Mouse (Mus musculus) lung, postnatal 25 days (tissue): ENCODE data around the gene Nfxl1.

Experiments used
- DNase-seq: peaks from one replicate; pipeline ENCODE4 v3.0.0; 2022; ENCODE audit warnings: low spot score

Nfxl1 gene

DNA sequence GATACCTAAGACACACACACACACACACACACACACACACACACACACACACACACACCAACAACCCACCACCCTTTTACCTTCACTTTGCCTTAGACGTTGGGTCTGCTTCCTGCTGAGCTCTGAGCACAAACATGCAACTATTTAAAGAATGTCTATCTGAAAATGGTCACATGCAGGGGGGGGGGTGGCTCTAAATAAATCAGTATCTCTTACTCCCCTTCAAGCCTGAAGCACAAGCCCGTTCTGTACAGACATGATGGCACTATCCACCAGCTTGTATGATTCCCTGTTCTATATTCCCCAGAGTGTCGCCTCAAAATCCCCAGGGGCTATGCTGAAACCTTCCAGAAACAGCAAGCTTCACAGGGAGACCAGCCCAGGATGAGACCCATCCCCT lies 57.7 kb downstream of the Nfxl1 start:
- DNase-seq, result no peak

DNA sequence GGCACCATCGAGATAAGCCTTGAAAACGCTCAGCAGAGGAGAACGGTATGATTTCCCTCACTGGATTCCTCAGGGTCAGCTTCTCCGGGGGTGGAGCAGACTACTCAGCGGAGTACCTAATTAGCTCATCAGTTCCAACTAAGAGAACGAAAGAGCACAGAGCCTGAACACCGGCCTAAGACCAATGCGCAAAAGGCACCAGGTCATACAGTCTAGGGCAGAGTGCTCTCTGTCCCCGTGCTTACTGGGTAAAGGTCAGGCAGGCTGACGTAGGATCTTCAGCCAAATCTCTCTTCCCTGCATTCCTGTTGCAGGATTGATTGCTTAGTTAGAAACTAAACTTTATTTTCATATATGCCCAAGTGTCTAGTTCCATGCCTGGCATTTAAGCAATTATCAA lies 61.2 kb downstream of the Nfxl1 start:
- DNase-seq, result no peak

DNA sequence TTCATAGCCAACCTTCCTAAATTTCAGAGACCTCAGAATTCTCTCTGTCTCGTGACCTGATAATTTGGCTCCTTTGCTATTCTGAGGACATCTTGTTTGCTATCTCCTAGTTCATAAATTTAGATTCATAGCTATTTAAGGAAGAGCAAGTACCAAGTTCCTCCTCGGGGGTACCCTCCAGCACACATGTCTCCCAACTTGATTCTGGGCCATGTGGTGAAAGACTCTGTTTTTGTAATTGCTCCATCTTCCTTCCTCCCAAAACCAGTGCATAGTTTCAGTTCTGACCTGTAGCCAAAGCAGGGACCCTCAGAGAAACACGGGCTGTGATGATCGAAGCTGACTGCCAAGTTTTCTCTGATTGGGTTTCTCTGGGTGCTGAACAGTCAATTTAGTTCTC lies 62.7 kb downstream of the Nfxl1 start:
- DNase-seq, result no peak

DNA sequence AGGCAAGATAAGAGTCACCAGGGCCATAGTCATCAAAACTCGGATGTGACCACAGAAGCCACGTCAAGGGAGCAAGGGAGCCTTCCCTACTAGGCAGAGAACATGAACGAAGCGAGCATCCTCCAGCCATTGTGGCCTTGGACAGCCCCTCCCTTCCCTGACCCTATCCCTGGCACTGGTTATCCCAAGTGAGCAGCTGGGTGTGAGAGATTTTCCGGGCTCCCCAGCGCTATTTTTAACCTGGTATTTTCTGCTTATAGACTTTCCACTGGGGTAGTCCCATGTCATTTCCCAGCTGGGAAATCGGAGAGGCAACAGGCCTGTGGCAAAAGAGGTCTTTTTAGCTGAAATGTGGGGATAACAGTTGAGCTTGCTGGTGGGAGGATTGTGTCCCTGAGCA lies 65.6 kb downstream of the Nfxl1 start:
- DNase-seq, result no peak

DNA sequence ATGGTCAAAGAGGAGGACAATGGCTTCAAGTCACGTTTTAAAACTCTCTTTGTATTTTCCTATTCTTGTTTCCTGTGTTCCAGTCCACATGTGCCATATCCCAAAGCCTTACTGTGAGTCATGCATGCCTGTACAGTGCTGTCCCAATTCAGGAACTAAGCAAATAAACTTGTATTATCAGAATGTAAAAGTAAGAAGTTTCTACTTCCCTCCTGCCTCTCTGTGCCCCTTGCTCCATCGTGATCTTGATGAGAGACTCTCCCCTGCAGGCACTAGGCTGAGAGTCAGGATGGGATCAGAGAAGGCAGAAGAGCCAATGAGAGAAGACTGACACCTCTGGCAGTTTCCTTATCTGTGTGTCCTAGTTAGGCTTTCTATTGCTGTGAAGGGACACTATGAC lies 68.3 kb downstream of the Nfxl1 start:
- no peak for DNase-seq

DNA sequence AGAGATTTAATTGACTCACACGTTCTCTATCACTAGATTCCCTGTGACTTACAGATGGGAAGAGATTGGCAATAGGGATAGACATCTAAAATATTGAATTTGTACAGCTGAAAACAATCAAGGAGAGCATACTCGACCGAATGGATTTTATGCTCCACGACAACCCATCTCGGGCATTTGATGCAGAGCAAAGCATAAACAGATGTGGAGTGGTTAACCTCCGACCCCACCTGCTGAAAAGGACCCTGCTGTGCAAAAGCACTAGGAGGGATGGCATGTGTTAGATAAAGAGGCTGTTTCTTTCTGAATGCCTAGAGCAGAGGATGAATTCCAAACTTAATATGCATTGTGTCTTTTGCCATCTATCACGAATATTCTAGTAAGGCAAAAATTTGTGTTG lies 79.0 kb downstream of the Nfxl1 start:
- DNase-seq, result no peak

DNA sequence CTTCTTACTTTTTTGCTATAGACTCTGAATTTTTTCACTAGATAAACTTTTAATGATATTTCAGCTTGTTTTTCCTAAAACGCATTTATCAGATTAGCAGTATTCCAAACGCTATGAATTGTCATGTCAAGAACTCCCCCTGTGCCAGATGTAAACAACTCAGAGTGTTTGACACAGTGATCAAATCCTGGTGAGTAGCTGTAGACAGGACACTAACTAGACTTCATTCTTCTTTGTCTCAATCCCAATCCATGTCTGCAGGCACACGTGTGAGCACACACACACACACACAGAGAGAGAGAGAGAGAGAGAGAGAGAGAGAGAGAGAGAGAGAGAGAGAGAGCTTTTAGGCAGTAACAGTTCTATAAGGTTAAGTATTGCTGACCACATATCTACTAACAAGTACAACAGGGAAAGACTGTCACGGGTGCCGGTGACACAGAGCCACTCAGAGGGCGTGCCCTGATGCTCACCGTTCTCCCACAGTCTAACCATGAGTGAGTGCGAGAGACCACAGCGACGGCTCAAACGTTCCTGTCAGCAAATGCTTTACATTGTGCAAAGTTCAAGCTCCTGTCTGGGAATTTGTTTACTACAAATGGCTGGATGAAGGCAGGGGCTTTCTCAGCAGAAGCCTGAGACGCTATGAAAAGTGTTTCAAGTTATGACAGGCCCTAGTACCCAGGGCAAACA lies 87.0 kb downstream of the Nfxl1 start:
- DNase-seq, result no peak

DNA sequence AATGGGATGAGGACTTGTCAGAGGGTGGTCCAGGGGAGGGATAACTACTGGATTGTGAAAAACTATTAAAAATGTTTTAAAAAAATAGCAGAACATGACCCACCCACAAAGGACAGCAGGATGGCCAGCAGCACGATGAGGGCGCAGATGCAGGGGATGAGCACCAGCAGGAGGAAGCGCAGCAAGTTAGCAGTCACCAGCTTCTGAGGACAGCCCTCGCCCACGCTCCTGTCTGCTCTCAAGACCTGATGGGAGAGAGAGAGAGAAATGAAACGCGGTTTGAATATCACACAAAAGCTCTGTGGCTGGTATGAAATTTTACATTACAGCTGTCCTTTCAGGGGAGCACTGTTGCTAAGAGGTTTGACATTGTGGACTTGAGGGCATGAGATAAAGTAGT lies 87.7 kb downstream of the Nfxl1 start:
- DNase-seq, result no peak

DNA sequence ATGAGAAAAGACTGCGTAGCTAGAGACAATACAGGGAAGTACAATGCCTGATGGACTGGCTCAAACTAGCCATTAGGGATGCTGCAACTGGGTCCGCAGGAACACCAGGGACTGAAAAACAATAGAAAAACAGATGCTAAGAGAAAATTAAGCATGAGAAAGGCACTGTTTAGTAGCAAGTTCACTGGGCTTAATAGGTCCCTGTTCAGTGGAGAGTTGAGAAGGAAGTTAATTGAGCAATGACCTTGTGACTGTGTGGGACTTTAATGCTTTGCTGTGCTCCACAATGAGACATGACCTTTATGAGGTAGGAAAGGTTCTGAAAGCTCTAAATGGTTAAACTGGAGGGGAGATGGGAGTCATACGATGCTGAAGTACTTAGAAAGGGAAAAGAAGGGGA lies 94.6 kb downstream of the Nfxl1 start:
- no peak for DNase-seq
